Mouse (Mus musculus) embryonic facial prominence, embryonic 11.5 days (tissue): Measurements from ENCODE around the gene Ncoa1. TPM values are rescaled to one million over a fixed set of nuclear protein-coding genes. Genes with fewer than 3 reads are reported as not detected.

Experiments used
- polyA plus RNA-seq: library from polyadenylated mRNA; unstranded; fragments of >200 nt; fragmentation: Nextera tagmentation; extraction: Ambion mirVana; gene quantifications from 2 replicates; pipeline ENCODE4 v1.2.1, GENCODE M21; 2014

Ncoa1 gene
- polyA plus RNA-seq, 1 experiment from 2014 or later: 7.8 TPM

Other genes starting within 250 kb of the Ncoa1 start
- 5.0 and 5.4 TPM in 2 replicates for gene Ptrhd1, start 243.2 kb downstream of the Ncoa1 start, polyA plus RNA-seq
- gene Cenpo, start 242.9 kb downstream of the Ncoa1 start, polyA plus RNA-seq: 22.1 and 23.0 TPM in 2 replicates
- 25.9 and 26.2 TPM in 2 replicates for gene Itsn2, start 115.5 kb upstream of the Ncoa1 start, polyA plus RNA-seq
- gene Gm3625, start 115.7 kb upstream of the Ncoa1 start, polyA plus RNA-seq: not detected in 2 replicates